Mouse (Mus musculus) testis, adult 2 months (tissue): ENCODE data around the gene Gm37240.

Source experiments
- CTCF ChIP-seq: fragments of 200-500 bp; IDR thresholded peaks from 2 replicates; pipeline ENCODE4 v1.5.1; 2012; ENCODE audit warnings: low read depth, mild to moderate bottlenecking, inconsistent platforms, low read length, moderate library complexity; ENCODE audit not compliant: control insufficient read depth, insufficient read depth, insufficient replicate concordance
- POLR2A ChIP-seq: fragments of 200-500 bp; IDR thresholded peaks from 2 replicates; pipeline ENCODE4 v1.6.1; 2012; ENCODE audit warnings: low read depth, mild to moderate bottlenecking, inconsistent platforms, low read length, moderate library complexity; ENCODE audit not compliant: control insufficient read depth

DNA sequence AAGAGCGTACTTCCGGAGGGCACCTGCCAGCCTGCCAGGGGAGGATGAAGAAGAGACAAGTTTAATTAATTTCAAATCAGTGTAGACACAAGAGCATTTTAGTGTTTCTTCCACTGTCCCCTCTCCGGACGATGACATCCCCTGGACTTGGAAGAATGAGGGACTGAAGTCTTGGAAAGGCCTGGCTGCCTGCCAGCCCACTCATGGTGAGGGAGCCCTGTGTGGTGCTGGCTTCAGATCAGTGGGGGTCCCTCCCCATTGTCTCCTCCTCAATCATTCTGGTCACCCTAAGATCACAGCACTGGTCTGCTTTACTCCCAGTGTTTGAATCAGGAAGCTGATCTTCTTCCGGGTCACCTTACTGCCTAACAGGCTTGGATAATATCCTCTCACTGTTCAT, 1185.4 kb downstream of the Gm37240 start:
- TF ChIP-seq POLR2A (no peak), CTCF (no peak)
